Mouse (Mus musculus) stomach, embryonic 14.5 days (tissue): ENCODE measurements around the gene Rtn2. TPM values are rescaled to one million over a fixed set of nuclear protein-coding genes. Genes with fewer than 3 reads are reported as not detected.

Experiments used
- ATAC-seq: fragments of 200-750 bp; cut with Nextera tagmentation; 2 replicates; pipeline ENCODE4 v1.8.0; 2017; ENCODE audit warnings: low read depth, moderate TSS enrichment; ENCODE audit not compliant: insufficient number of reproducible peaks, insufficient read depth, low FRiP score
- H3K27ac ChIP-seq: fragments of 300-500 bp; sonication (generic); 2 replicates; pipeline ENCODE4 v1.5.1; 2014; ENCODE audit warnings: mild to moderate bottlenecking, low read length, moderate library complexity, mixed read lengths
- H3K27me3 ChIP-seq: fragments of 300-500 bp; sonication (generic); 2 replicates; pipeline ENCODE4 v1.6.1; 2014; ENCODE audit warnings: low read length, control low read depth, mixed read lengths; ENCODE audit not compliant: control insufficient read depth, insufficient read depth
- H3K36me3 ChIP-seq: fragments of 300-500 bp; sonication (generic); 2 replicates; pipeline ENCODE4 v1.6.1; 2014; ENCODE audit warnings: mild to moderate bottlenecking, control low read depth, low read length, moderate library complexity, mixed read lengths; ENCODE audit not compliant: control insufficient read depth, insufficient read depth
- H3K4me1 ChIP-seq: fragments of 300-500 bp; sonication (generic); 2 replicates; pipeline ENCODE4 v1.6.1; 2014; ENCODE audit warnings: low read length, control low read depth, mixed read lengths; ENCODE audit not compliant: control insufficient read depth, insufficient read depth
- H3K4me2 ChIP-seq: fragments of 300-500 bp; sonication (generic); replicated peaks from 2 replicates; pipeline ENCODE4 v1.6.1; 2014; ENCODE audit warnings: low read depth, low read length, control low read depth
- H3K4me3 ChIP-seq: fragments of 300-500 bp; sonication (generic); 2 replicates; pipeline ENCODE4 v1.5.1; 2014; ENCODE audit warnings: low read depth, low read length, control low read depth
- H3K9ac ChIP-seq: fragments of 300-500 bp; sonication (generic); replicated peaks from 2 replicates; pipeline ENCODE4 v1.6.1; 2014; ENCODE audit warnings: low read depth, mild to moderate bottlenecking, control low read depth, low read length, moderate library complexity, mixed read lengths
- H3K9me3 ChIP-seq: fragments of 300-500 bp; sonication (generic); 2 replicates; pipeline ENCODE4 v1.6.1; 2016; ENCODE audit warnings: low read depth, low read length, control low read depth; ENCODE audit not compliant: control insufficient read depth
- WGBS: fragments of 180-500 bp; shearing (Covaris S2); extraction: QIAGEN DNeasy Blood & Tissue Kit; methylation state at CpG from one replicate; pipeline ENCODE4 v1.1.7; 2014; 5-methylcytosine and 5-hydroxymethylcytosine counted together
- polyA plus RNA-seq: library from polyadenylated mRNA; unstranded; fragments of >200 nt; fragmentation: Nextera tagmentation; extraction: Ambion mirVana; gene quantifications from 2 replicates; pipeline ENCODE4 v1.2.1, GENCODE M21; 2014

Gene Rtn2
- polyA plus RNA-seq, 1 experiment from 2014 or later: 13.9 TPM

DNA sequence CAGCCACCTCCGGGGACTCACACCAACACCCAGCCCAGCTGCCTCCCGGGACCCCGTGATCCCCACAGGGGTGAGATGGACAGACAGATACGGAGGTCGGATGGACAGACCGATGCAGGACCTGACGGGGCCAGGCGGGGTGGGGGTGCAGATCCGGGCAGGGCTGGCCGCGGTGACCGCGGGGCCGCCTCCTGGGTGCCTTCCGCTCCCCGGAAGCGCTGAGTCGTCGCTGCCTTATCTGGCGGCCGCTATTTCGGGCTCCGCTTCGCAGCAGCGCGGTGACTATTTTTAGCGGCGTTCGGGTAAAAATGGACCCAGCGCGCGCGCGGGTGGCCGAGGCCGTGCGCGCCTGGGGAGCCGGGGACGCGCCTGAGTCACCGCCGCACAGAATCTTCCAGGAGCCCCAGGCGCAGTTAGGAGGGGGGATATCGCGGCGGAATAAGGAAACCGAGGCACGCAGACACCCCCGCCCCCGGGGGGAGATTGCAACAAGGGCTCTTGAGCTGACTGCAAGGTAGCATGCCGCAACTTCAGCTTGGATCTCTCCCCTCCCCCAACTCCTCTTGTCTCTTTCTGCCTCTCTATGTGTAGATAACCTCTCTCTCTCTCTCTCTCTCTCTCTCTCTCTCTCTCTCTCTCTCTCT lies 50.4 kb downstream of the Rtn2 start:
- Histone ChIP-seq H3K4me2 (peak overlapping the region; percentile 56), H3K27me3 (no peaks in the 10 kb centered on the region), H3K27ac (peak overlapping the region; percentile 52), H3K4me1 (0 out of 2 replicates have a peak, but pooled peaks cover 2% of the 10 kb centered on the region), H3K4me3 (peak overlapping the region; percentile 55), H3K9me3 (no peaks in the 10 kb centered on the region), H3K9ac (peak overlapping the region; percentile 57), H3K36me3 (no peaks in the 10 kb centered on the region)
- ATAC-seq: peak; percentile 47; the same call in 1 of the 2 replicates
- under 1% methylated on average over 50 of the region's 52 CpGs for WGBS

DNA sequence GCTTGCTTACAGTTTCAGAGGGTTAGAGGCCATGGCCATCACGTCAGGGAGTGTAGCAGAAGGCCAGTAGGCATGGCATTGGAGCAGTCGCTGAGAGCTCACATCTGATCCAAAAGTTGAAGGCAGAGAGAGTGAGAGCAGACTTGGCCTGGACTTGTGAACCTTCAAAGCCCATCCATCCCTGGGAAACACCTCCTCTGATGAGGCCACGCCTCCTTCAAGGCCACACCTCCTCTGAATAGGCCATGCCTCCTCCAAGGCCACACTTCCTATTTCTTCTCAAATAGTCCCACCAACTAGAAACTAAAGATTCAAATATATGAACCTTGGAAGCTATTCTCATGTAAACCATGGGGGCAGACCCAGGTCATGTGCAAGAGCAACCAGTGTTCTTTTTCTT lies 53.2 kb downstream of the Rtn2 start:
- H3K4me3 ChIP-seq: no peak overlapping the region
- H3K36me3 ChIP-seq: no peaks in the 10 kb centered on the region
- no peaks in the 10 kb centered on the region for H3K4me1 ChIP-seq
- no peak overlapping the region for H3K27ac ChIP-seq
- H3K4me2 ChIP-seq: no peak overlapping the region
- 35% methylated on average over 3 of the region's 3 CpGs for WGBS
- no peaks in the 10 kb centered on the region for H3K9me3 ChIP-seq
- H3K9ac ChIP-seq: no peak overlapping the region
- no peaks in the 10 kb centered on the region for H3K27me3 ChIP-seq
- ATAC-seq: no peak

DNA sequence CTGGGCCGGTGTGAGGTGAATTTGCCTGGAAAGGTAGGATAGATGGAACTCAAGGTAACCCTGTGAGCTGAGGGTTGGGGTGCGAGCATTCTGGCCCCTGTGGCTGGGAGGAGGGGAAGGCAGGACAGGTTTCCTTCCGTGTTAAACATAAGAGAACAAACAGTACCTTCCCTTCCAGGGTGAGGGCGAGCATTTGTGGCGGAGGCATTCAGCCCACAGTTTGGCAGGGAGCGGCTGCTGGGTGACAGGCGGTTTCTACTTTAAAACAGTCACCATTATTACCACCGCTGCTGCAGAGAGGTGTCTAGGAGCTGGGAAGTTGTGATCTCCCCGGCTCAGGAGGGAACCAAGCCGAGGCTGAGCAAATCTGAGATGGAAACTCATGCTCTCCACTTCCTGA lies 54.7 kb downstream of the Rtn2 start:
- WGBS: 59% methylated on average over 10 of the region's 10 CpGs
- Histone ChIP-seq H3K9me3 (no peaks in the 10 kb centered on the region), H3K27me3 (no peaks in the 10 kb centered on the region), H3K9ac (no peak overlapping the region), H3K4me1 (peaks cover 11% of the 10 kb centered on the region), H3K36me3 (no peaks in the 10 kb centered on the region), H3K27ac (no peak overlapping the region), H3K4me2 (no peak overlapping the region), H3K4me3 (no peak overlapping the region)
- ATAC-seq: no peak

DNA sequence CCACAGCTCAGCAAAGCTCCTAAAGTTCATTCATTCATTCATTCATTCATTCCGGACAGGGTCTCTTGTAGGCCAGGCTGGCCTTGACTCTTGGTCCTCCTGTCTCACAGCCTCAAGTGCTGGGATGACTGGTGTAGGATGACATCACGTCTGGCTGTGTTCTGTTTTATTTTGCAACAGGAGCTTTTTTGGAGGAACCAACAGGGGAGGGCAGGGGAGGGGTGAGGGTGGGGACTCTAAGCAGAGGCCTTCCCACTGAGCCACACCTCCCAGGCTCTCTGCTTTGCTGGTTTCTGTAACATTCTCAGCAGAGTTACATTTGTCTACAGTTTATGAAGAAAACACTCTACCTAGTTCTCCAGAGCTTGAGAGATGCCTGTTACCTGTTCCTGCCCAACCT lies 55.6 kb downstream of the Rtn2 start:
- ATAC-seq: no peak
- WGBS: 56% methylated on average over 2 of the region's 2 CpGs

DNA sequence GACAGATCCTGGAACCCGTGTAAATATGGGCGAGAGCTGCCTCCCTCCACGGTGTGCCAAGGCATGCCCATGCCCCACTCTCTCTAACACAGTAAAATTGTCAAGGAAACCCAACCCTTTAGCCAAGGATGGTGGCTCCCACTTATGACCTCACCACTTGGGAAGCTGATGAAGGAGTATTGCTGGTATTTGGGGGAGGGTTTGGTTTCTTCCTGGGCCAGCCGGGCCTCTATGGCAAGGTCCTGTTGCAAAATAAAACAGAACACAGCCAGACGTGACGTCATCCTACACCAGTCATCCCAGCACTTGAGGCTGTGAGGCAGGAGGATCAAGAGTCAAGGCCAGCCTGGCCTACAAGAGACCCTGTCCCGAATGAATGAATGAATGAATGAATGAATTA lies 56.2 kb downstream of the Rtn2 start:
- no peak overlapping the region for H3K9ac ChIP-seq
- ATAC-seq: no peak
- 67% methylated on average over 7 of the region's 7 CpGs for WGBS

More for the DNA sequence above, 55.6 kb downstream of the Rtn2 start:
- H3K36me3 ChIP-seq: no peaks in the 10 kb centered on the region
- H3K9me3 ChIP-seq: no peaks in the 10 kb centered on the region
- H3K4me3 ChIP-seq: no peak overlapping the region
- peaks cover 13% of the 10 kb centered on the region for H3K4me1 ChIP-seq
- H3K27me3 ChIP-seq: no peaks in the 10 kb centered on the region
- H3K27ac ChIP-seq: no peak overlapping the region
- no peak overlapping the region for H3K4me2 ChIP-seq
- H3K9ac ChIP-seq: no peak overlapping the region

DNA sequence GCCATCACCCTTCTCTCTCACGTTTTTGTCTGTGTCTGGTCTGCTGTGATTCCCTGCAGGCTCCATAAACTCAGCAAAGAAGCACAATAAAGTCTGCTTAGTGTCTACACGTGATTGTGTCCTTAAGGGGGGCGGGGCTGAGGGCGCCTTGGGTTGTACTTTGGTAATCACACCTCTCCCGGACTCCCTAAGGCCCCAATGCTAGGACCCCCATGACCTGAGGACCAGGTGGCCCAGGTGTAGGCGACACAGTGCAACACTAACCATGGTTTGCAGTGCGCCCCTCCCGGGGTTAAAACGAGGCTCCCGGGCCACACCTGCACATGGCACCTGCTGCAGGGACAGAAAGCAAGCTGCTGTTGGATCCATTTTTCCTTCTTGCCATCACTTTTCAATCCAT lies 58.8 kb downstream of the Rtn2 start:
- ATAC-seq: no peak
- 16% methylated on average over 10 of the region's 10 CpGs for WGBS
- H3K4me3 ChIP-seq: 0 out of 2 replicates have a peak overlapping the region, but pooled peaks have one; percentile 46

More for the DNA sequence above, 56.2 kb downstream of the Rtn2 start:
- no peaks in the 10 kb centered on the region for H3K36me3 ChIP-seq
- H3K9me3 ChIP-seq: no peaks in the 10 kb centered on the region
- no peak overlapping the region for H3K4me2 ChIP-seq
- H3K4me3 ChIP-seq: no peak overlapping the region
- no peaks in the 10 kb centered on the region for H3K27me3 ChIP-seq
- H3K27ac ChIP-seq: no peak overlapping the region
- H3K4me1 ChIP-seq: peaks cover 13% of the 10 kb centered on the region

DNA sequence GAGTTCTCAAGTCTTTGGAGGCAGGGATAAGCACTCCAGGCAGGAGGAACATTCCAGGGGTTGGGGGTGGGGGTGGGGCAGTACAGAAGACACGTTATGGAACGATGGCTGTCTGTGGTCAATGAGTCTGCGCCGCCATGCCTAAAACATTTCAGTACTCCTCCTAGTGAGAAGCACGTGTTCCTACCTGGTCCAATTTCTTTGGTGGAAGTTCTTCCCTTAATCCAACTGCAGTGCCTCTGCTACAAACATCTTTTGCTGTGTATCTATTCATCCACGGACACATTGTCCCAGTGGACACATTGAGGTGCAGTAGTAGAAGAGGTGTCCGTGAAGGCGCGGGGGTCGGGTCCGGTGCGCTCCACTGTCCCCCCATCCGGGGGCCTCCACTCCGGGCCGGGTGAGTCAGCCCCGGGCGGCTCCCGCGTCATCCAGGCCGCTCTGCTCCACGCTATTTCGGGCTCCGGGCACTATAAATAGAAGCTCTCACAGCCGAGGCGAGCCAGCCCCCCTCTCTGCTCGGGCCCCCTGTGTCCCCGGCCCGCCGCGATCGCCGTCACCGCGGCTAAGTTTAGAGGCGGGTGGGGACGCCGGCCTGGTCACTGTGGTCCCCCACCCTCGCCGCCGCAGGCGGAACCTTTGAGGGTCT lies 59.5 kb downstream of the Rtn2 start:
- Histone ChIP-seq H3K27ac (peak overlapping the region; percentile 39; the same call in 1 of the 2 replicates), H3K4me3 (peak overlapping the region; percentile 46), H3K4me2 (peak overlapping the region; percentile 95), H3K9ac (peak overlapping the region; percentile 31; the same call in 1 of the 2 replicates), H3K36me3 (no peaks in the 10 kb centered on the region), H3K4me1 (peaks cover 25% of the 10 kb centered on the region), H3K27me3 (no peaks in the 10 kb centered on the region), H3K9me3 (no peaks in the 10 kb centered on the region)
- peak; percentile 2; the same call in 1 of the 2 replicates for ATAC-seq
- WGBS: under 1% methylated on average over 41 of the region's 41 CpGs

More for the DNA sequence above, 58.8 kb downstream of the Rtn2 start:
- no peak overlapping the region for H3K27ac ChIP-seq
- no peaks in the 10 kb centered on the region for H3K27me3 ChIP-seq
- peak overlapping the region; percentile 95 for H3K4me2 ChIP-seq
- peaks cover 25% of the 10 kb centered on the region for H3K4me1 ChIP-seq
- no peaks in the 10 kb centered on the region for H3K36me3 ChIP-seq
- no peaks in the 10 kb centered on the region for H3K9me3 ChIP-seq
- H3K9ac ChIP-seq: no peak overlapping the region

DNA sequence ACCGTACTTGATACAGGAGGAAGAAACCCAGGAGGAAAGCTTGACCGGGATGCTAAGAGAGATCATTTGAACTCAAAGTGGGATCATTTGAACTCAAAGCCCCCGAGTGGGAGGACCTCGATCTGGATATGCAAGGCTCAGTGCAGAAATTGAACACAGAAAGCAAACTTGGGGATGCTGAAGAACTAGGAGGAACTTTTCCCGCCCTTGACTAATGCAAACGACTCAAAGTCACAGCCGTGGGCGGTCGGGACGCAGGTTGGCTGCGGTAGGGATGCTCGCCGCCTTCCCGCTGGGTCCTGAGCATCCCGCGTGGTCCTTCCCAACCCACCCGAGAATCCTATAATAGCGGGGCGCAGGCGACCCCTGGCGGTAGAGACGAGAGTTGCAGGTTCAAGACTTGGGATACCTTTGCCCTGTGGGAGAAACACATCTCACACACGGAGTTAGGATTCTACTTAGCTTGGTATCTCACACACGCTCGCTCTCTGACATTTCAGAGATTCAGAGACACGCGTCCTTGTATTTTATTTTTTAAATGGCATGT lies 60.1 kb downstream of the Rtn2 start:
- peaks cover 25% of the 10 kb centered on the region for H3K4me1 ChIP-seq
- no peaks in the 10 kb centered on the region for H3K9me3 ChIP-seq
- 2% methylated on average over 27 of the region's 27 CpGs for whole genome bisulfite sequencing
- peak overlapping the region; percentile 31; the same call in 1 of the 2 replicates for H3K9ac ChIP-seq
- peak overlapping the region; percentile 46 for H3K4me3 ChIP-seq
- H3K36me3 ChIP-seq: no peaks in the 10 kb centered on the region
- no peak for ATAC-seq
- H3K4me2 ChIP-seq: peak overlapping the region; percentile 95
- no peaks in the 10 kb centered on the region for H3K27me3 ChIP-seq
- peak overlapping the region; percentile 39; the same call in 1 of the 2 replicates for H3K27ac ChIP-seq
